Mouse (Mus musculus) liver, embryonic 13.5 days (tissue): ENCODE measurements around the gene Cxcl16. TPM values are rescaled to one million over a fixed set of nuclear protein-coding genes. Genes with fewer than 3 reads are reported as not detected.

ENCODE experiments used
- ATAC-seq: fragments of 200-750 bp; cut with Nextera tagmentation; 2 replicates; pipeline ENCODE4 v1.8.0; 2017; ENCODE audit warnings: low read depth, mild to moderate bottlenecking, moderate number of reproducible peaks, moderate library complexity
- DNase-seq: peaks from one replicate; pipeline ENCODE4 v3.0.0; 2022
- H3K27ac ChIP-seq: fragments of 300-500 bp; sonication (generic); 2 replicates; pipeline ENCODE4 v1.5.1; 2015; ENCODE audit warnings: moderate library complexity, mild to moderate bottlenecking, inconsistent platforms
- H3K27me3 ChIP-seq: fragments of 300-500 bp; sonication (generic); 2 replicates; pipeline ENCODE4 v1.6.1; 2015; ENCODE audit warnings: mild to moderate bottlenecking, inconsistent platforms
- H3K36me3 ChIP-seq: fragments of 300-500 bp; sonication (generic); 2 replicates; pipeline ENCODE4 v1.6.1; 2015; ENCODE audit warnings: mild to moderate bottlenecking, inconsistent platforms
- H3K4me1 ChIP-seq: fragments of 300-500 bp; sonication (generic); replicated peaks from 2 replicates; pipeline ENCODE4 v1.6.1; 2015; ENCODE audit warnings: inconsistent platforms
- H3K4me2 ChIP-seq: fragments of 300-500 bp; sonication (generic); 2 replicates; pipeline ENCODE4 v1.6.1; 2015; ENCODE audit warnings: inconsistent platforms, mild to moderate bottlenecking, moderate library complexity
- H3K4me3 ChIP-seq: fragments of 300-500 bp; sonication (generic); replicated peaks from 2 replicates; pipeline ENCODE4 v1.5.1; 2015; ENCODE audit warnings: mild to moderate bottlenecking, inconsistent platforms
- H3K9ac ChIP-seq: fragments of 300-500 bp; sonication (generic); 2 replicates; pipeline ENCODE4 v1.6.1; 2015; ENCODE audit warnings: mild to moderate bottlenecking, inconsistent platforms
- H3K9me3 ChIP-seq: fragments of 300-500 bp; sonication (generic); replicated peaks from 2 replicates; pipeline ENCODE4 v1.6.1; 2016; ENCODE audit warnings: inconsistent platforms
- WGBS: fragments of 180-500 bp; shearing (Covaris S2); methylation state at CpG from one replicate; pipeline ENCODE4 v1.1.7; 2015; ENCODE audit not compliant: insufficient replicate concordance; 5-methylcytosine and 5-hydroxymethylcytosine counted together
- microRNA-seq: library from miRNA; unstranded; fragments of <30 nt; microRNA quantifications from one replicate; pipeline ENCODE4, GENCODE M21; 2016
- polyA plus RNA-seq: library from polyadenylated mRNA; unstranded; fragments of >200 nt; fragmentation: Nextera tagmentation; extraction: Ambion mirVana; gene quantifications from 2 replicates; pipeline ENCODE4 v1.2.1, GENCODE M21; 2015

The Cxcl16 gene
- polyA plus RNA-seq, 1 experiment from 2014 or later, result 1.4 TPM

DNA sequence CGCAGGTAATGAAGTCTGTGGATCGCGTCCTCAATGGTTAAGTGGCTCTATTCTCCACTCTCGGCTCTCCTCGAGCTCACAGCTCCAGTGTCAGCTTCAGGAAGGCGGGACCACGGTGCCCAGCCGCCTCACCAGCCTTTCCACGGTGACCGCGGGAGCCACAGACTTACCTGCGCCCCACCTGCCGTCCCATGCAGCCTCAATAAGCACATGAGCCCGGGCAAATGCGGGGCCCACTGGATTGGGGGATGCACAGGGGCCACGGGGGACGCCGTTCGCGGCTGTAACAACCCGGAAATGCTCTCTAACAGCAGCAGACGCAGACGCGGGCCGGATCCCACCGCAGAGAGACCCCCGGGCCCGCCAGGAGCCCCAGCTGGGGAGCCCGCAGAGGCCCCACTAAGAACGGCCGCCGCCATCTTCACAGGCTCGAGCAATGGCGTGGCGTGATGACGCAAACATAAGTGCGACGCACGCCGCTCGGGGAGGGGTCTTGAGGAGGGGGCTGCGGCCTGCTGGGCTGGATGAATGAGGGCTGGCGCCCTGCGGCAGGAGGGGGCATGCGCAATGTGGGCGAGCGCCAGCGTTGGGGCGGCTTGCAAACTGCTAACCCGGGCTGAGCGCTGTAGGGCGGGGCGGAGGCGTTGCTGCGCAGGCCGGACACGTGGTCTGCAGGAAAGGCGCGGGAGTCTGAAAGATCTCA, 50.0 kb downstream of the Cxcl16 start, which contains the start of gene Pelp1:
Gene Pelp1, minus strand, starts transcription at position 438 of the 703 bp plus-strand sequence.
- no peaks in the 10 kb centered on the region for H3K9me3 ChIP-seq
- H3K36me3 ChIP-seq, result peaks cover 29% of the 10 kb centered on the region
- ATAC-seq (peak; percentile 92), DNase-seq (peak; percentile 81)
- peak within 1 kb of the TSS; percentile 90 for H3K9ac ChIP-seq
- H3K4me3 ChIP-seq, result peak within 1 kb of the TSS; percentile 85
- WGBS, result under 1% methylated on average over 59 of the region's 59 CpGs
- H3K4me1 ChIP-seq, result peaks cover 39% of the 10 kb centered on the region
- H3K27ac ChIP-seq, result peak within 1 kb of the TSS; percentile 76
- no peaks in the 10 kb centered on the region for H3K27me3 ChIP-seq
- peak within 1 kb of the TSS; percentile 88 for H3K4me2 ChIP-seq

Small RNA genes within 50 kb of the gene (microRNA-seq; reads per million reads assigned to microRNA genes)
- not detected for gene Mir7115

Other genes starting within 250 kb of the Cxcl16 start
- gene Slc16a11, start 247.2 kb downstream of the Cxcl16 start, polyA plus RNA-seq, result 0.73 and 0.83 TPM in 2 replicates
- 4.8 and 7.5 TPM in 2 replicates for gene Slc16a13, start 238.9 kb downstream of the Cxcl16 start, polyA plus RNA-seq
- 1.6 and 1.8 TPM in 2 replicates for gene Bcl6b, start 230.2 kb downstream of the Cxcl16 start, polyA plus RNA-seq
- 82.5 and 85.7 TPM in 2 replicates for gene 0610010K14Rik, start 222.1 kb downstream of the Cxcl16 start, polyA plus RNA-seq
- gene Gm21988, start 220.2 kb downstream of the Cxcl16 start, polyA plus RNA-seq, result 6.5 and 7.1 TPM in 2 replicates
- gene Rnasek, start 220.1 kb downstream of the Cxcl16 start, polyA plus RNA-seq, result 155 and 175 TPM in 2 replicates
- gene Alox12, start 204.6 kb downstream of the Cxcl16 start, polyA plus RNA-seq, result 19.5 and 21.6 TPM in 2 replicates
- gene Alox12e, start 137.4 kb downstream of the Cxcl16 start, polyA plus RNA-seq, result 0.06 and 0.10 TPM in 2 replicates
- gene Alox15, start 108.0 kb downstream of the Cxcl16 start, polyA plus RNA-seq, result 1.1 TPM in 2 replicates
- gene Pelp1, start 50.0 kb downstream of the Cxcl16 start, polyA plus RNA-seq, result 19.0 and 21.0 TPM in 2 replicates
- 13.0 and 14.9 TPM in 2 replicates for gene Arrb2, start 27.3 kb downstream of the Cxcl16 start, polyA plus RNA-seq
- 17.2 and 19.1 TPM in 2 replicates for gene Med11, start 8.1 kb downstream of the Cxcl16 start, polyA plus RNA-seq
- gene Zmynd15, start 551 bp downstream of the Cxcl16 start, polyA plus RNA-seq, result 0.07 and 0.17 TPM in 2 replicates
- gene Tm4sf5, start 45.3 kb upstream of the Cxcl16 start, polyA plus RNA-seq, result 2.1 and 2.5 TPM in 2 replicates
- 0.23 and 0.46 TPM in 2 replicates for gene Vmo1, start 54.6 kb upstream of the Cxcl16 start, polyA plus RNA-seq
- gene Gltpd2, start 59.2 kb upstream of the Cxcl16 start, polyA plus RNA-seq, result 19.6 and 20.0 TPM in 2 replicates
- gene Psmb6, start 65.4 kb upstream of the Cxcl16 start, polyA plus RNA-seq, result 372 and 419 TPM in 2 replicates
- not detected in 2 replicates for gene Gm40193, start 73.0 kb upstream of the Cxcl16 start, polyA plus RNA-seq
- 1.3 and 1.5 TPM in 2 replicates for gene Pld2, start 80.1 kb upstream of the Cxcl16 start, polyA plus RNA-seq
- gene Mink1, start 102.9 kb upstream of the Cxcl16 start, polyA plus RNA-seq, result 3.5 and 5.2 TPM in 2 replicates
- gene 4930544D05Rik, start 155.9 kb upstream of the Cxcl16 start, polyA plus RNA-seq, result not detected in 2 replicates
- gene Chrne, start 159.2 kb upstream of the Cxcl16 start, polyA plus RNA-seq, result not detected in 2 replicates
- gene Gp1ba, start 179.1 kb upstream of the Cxcl16 start, polyA plus RNA-seq, result 2.8 and 4.7 TPM in 2 replicates
- 74.2 and 81.0 TPM in 2 replicates for gene Rnf167, start 187.3 kb upstream of the Cxcl16 start, polyA plus RNA-seq
- gene Slc25a11, start 187.5 kb upstream of the Cxcl16 start, polyA plus RNA-seq, result 72.8 and 73.8 TPM in 2 replicates
- 1,347 and 1,531 TPM in 2 replicates for gene Pfn1, start 194.7 kb upstream of the Cxcl16 start, polyA plus RNA-seq
- gene Eno3, start 197.2 kb upstream of the Cxcl16 start, polyA plus RNA-seq, result 5.5 and 6.7 TPM in 2 replicates
- 69.2 and 72.4 TPM in 2 replicates for gene Spag7, start 209.4 kb upstream of the Cxcl16 start, polyA plus RNA-seq
- 2.8 and 3.6 TPM in 2 replicates for gene Camta2, start 228.1 kb upstream of the Cxcl16 start, polyA plus RNA-seq
- 1.2 and 1.3 TPM in 2 replicates for gene Inca1, start 240.2 kb upstream of the Cxcl16 start, polyA plus RNA-seq
- 0.58 and 0.73 TPM in 2 replicates for gene Kif1c, start 240.6 kb upstream of the Cxcl16 start, polyA plus RNA-seq